In the genomic region with DNA sequence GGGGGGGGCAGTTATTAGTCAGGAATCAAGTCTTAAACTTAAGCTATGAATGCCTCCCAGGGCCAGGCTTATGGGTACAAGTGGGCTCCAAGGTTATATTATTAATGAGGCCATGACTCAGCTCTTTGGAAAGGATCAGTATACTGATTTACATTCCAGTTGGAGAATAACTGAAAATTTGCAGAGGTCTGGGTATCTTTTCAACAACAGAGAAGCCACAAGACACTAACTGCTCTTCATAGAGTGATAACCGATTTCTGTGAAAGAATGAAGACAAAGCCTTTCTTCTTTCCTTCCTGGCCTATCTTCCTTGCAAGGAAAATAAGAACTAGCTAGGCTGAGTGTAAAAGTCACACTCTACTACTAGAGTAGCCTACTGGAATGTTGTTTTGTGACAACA, we compare ENCODE assay signal across 17 mouse cellular contexts.
A peak's percentile ranks its signal among the peaks of the same experiment; 100 is the strongest.
DNase-seq lines count a peak whose midpoint lies in the region; ATAC-seq lines count a peak whose summit lies in the region.
"Had no signal": no experiment of that assay in that cellular context is flagged by ENCODE, and none has a peak within 500 bp of the region (broad histone marks: within the 10 kb centered on the region; RNA-seq: fewer than 3 reads in every experiment).

No protein-coding gene starts in this region.

- H3K4me3 ChIP-seq in lung, embryonic 15.5 days = no peak overlapping the region
- no peak overlapping the region for H3K4me3 ChIP-seq in intestine, embryonic 16.5 days (ENCODE audit: low read length)
- H3K4me3 ChIP-seq in stomach, embryonic 15.5 days (replicated peaks) = no peak overlapping the region
- H3K4me3 ChIP-seq: heart, embryonic 13.5 days; midbrain, embryonic 12.5 days had no signal

- peak; percentile 50 for DNase-seq in adrenal gland, adult 2 months
- no peak for DNase-seq in adrenal gland, postnatal 10 days
- DNase-seq in lung, postnatal 4 days = no peak
- no peak for DNase-seq in heart, adult 9 months (ENCODE audit: low spot score in 2 of 2)
- no peak for DNase-seq in right cerebral cortex, postnatal 14 days
- DNase-seq: adrenal gland, postnatal 14 days; cerebellum, postnatal 25 days; gastrocnemius, postnatal 14 days; lung, adult 2 months; right cerebral cortex, postnatal 25 days had no signal

- no peaks in the 10 kb centered on the region for H3K36me3 ChIP-seq in lung, embryonic 15.5 days
- H3K36me3 ChIP-seq in intestine, embryonic 16.5 days (ENCODE audit: control insufficient read depth, insufficient read depth, low read length) = no peaks in the 10 kb centered on the region
- no peaks in the 10 kb centered on the region for H3K36me3 ChIP-seq in stomach, embryonic 15.5 days
- H3K36me3 ChIP-seq: heart, embryonic 13.5 days; midbrain, embryonic 12.5 days had no signal

- H3K4me1 ChIP-seq in lung, embryonic 15.5 days = peaks cover 66% of the 10 kb centered on the region
- peaks cover 38% of the 10 kb centered on the region for H3K4me1 ChIP-seq in intestine, embryonic 16.5 days (ENCODE audit: control insufficient read depth, insufficient read depth, low read length)
- H3K4me1 ChIP-seq in stomach, embryonic 15.5 days = peaks cover 32% of the 10 kb centered on the region

- no peak overlapping the region for H3K9ac ChIP-seq in lung, embryonic 15.5 days
- no peak overlapping the region for H3K9ac ChIP-seq in intestine, embryonic 16.5 days (ENCODE audit: low read depth, low read length)
- no peak overlapping the region for H3K9ac ChIP-seq in stomach, embryonic 15.5 days
- H3K9ac ChIP-seq: heart, embryonic 13.5 days; midbrain, embryonic 12.5 days had no signal

- no peaks in the 10 kb centered on the region for H3K9me3 ChIP-seq in lung, embryonic 15.5 days
- H3K9me3 ChIP-seq in intestine, embryonic 16.5 days (ENCODE audit: control insufficient read depth, low read length) = no peaks in the 10 kb centered on the region
- no peaks in the 10 kb centered on the region for H3K9me3 ChIP-seq in stomach, embryonic 15.5 days
- H3K9me3 ChIP-seq: heart, embryonic 13.5 days; midbrain, embryonic 12.5 days had no signal

- H3K4me2 ChIP-seq in lung, embryonic 15.5 days = no peak overlapping the region
- no peak overlapping the region for H3K4me2 ChIP-seq in intestine, embryonic 16.5 days (ENCODE audit: low read depth, low read length)
- no peak overlapping the region for H3K4me2 ChIP-seq in stomach, embryonic 15.5 days
- H3K4me2 ChIP-seq: heart, embryonic 13.5 days; midbrain, embryonic 12.5 days had no signal

- 55% methylated on average over 1 of the region's 1 CpGs for WGBS in lung, embryonic 15.5 days
- WGBS in intestine, embryonic 16.5 days = 62% methylated on average over 1 of the region's 1 CpGs
- 49% methylated on average over 1 of the region's 1 CpGs for WGBS in stomach, embryonic 15.5 days

- H3K27ac ChIP-seq in lung, embryonic 15.5 days = peak overlapping the region; percentile 97
- H3K27ac ChIP-seq in intestine, embryonic 16.5 days (ENCODE audit: low read length) = peak overlapping the region; percentile 18; the same call in 1 of the 2 replicates
- H3K27ac ChIP-seq in stomach, embryonic 15.5 days = peak overlapping the region; percentile 64
- H3K27ac ChIP-seq: heart, embryonic 13.5 days; midbrain, embryonic 12.5 days had no signal

- H3K27me3 ChIP-seq in lung, embryonic 15.5 days = no peaks in the 10 kb centered on the region
- H3K27me3 ChIP-seq in intestine, embryonic 16.5 days (replicated peaks; ENCODE audit: control insufficient read depth, insufficient read depth, low read length) = no peaks in the 10 kb centered on the region
- H3K27me3 ChIP-seq in stomach, embryonic 15.5 days (replicated peaks) = no peaks in the 10 kb centered on the region
- H3K27me3 ChIP-seq: CH12.LX; heart, embryonic 13.5 days had no signal

- no peak for ATAC-seq in lung, embryonic 15.5 days (ENCODE audit: borderline replicate concordance, extremely low read depth, low FRiP score, low TSS enrichment)
- no peak for ATAC-seq in intestine, embryonic 16.5 days
- no peak for ATAC-seq in stomach, embryonic 15.5 days (ENCODE audit: insufficient read depth, low FRiP score, low read depth)
- ATAC-seq: inflammation-experienced regulatory T-cells, adult 6 months had no signal

Comparison
In these comparisons a context has a peak if more than half of its experiments do, and no peak if none do; other contexts are left out.
1. H3K27ac ChIP-seq: peak in every context shown above with its lines; median percentile 97 in lung, embryonic 15.5 days; 64 in stomach, embryonic 15.5 days; 18 in intestine, embryonic 16.5 days.